Mouse (Mus musculus) midbrain, embryonic 15.5 days (tissue): ENCODE measurements around the gene Fh1. TPM values are rescaled to one million over a fixed set of nuclear protein-coding genes. Genes with fewer than 3 reads are reported as not detected.

Experiments
- ATAC-seq: fragments of 200-750 bp; cut with Nextera tagmentation; replicated peaks from 2 replicates; pipeline ENCODE4 v1.8.0; 2017; ENCODE audit warnings: moderate TSS enrichment
- H3K27ac ChIP-seq: fragments of 300-500 bp; sonication (generic); 2 replicates; pipeline ENCODE4 v1.5.1; 2015; ENCODE audit warnings: mild to moderate bottlenecking, inconsistent platforms
- H3K27me3 ChIP-seq: fragments of 300-500 bp; sonication (generic); replicated peaks from 2 replicates; pipeline ENCODE4 v1.6.1; 2015; ENCODE audit warnings: inconsistent platforms
- H3K36me3 ChIP-seq: fragments of 300-500 bp; sonication (generic); replicated peaks from 2 replicates; pipeline ENCODE4 v1.6.1; 2015; ENCODE audit warnings: inconsistent platforms
- H3K4me1 ChIP-seq: fragments of 300-500 bp; sonication (generic); 2 replicates; pipeline ENCODE4 v1.6.1; 2015; ENCODE audit warnings: inconsistent platforms
- H3K4me2 ChIP-seq: fragments of 300-500 bp; sonication (generic); 2 replicates; pipeline ENCODE4 v1.6.1; 2015; ENCODE audit warnings: inconsistent platforms, mild to moderate bottlenecking, moderate library complexity
- H3K4me3 ChIP-seq: fragments of 300-500 bp; sonication (generic); 2 replicates; pipeline ENCODE4 v1.5.1; 2015; ENCODE audit warnings: mild to moderate bottlenecking, inconsistent platforms
- H3K9ac ChIP-seq: fragments of 300-500 bp; sonication (generic); 2 replicates; pipeline ENCODE4 v1.6.1; 2015; ENCODE audit warnings: mild to moderate bottlenecking, inconsistent platforms
- H3K9me3 ChIP-seq: fragments of 300-500 bp; sonication (generic); 2 replicates; pipeline ENCODE4 v1.6.1; 2016; ENCODE audit warnings: inconsistent platforms
- WGBS: fragments of 180-500 bp; shearing (Covaris S2); methylation state at CpG from one replicate; pipeline ENCODE4 v1.1.7; 2015; ENCODE audit warnings: mixed read lengths; 5-methylcytosine and 5-hydroxymethylcytosine counted together
- polyA plus RNA-seq: library from polyadenylated mRNA; unstranded; fragments of >200 nt; fragmentation: Nextera tagmentation; extraction: Ambion mirVana; gene quantifications from 2 replicates; pipeline ENCODE4 v1.2.1, GENCODE M21; 2015

Gene Fh1
- polyA plus RNA-seq, 1 experiment from 2014 or later = 91.9 TPM

DNA sequence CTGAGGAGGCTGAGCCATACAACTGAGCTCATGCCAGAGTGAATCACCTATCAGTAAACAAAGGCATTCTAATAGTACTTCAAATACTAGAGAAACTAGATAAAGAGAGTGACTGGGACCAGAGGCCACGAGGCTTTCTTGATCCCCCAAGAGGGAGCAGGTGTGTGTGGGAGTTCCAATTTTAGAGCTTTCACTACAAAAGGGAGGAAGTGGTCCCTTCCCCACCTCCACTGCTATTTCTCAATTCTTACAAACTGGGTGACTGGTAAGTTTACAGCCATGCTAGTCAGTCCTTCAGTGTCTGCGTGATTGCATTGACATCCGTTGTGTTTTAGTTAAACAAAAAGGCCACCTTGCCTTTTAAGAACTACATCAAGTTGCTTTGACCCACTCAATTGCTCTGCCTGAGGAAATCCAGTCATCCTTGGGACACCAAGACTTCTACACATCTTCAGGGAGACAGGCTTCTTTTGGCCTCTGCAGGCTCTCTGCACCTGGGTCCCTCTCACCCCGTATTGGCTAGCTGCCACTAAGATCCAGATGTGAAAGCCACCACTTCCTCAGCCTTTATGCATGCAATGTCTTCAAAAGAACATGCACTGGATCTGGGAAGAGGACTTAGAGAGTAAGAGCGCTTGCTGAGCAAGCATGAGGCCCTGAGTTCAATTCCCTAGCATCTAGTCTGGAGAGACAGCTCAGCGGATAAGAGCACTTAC, 15.2 kb upstream of the Fh1 start:
- no peaks in the 10 kb centered on the region for H3K4me1 ChIP-seq
- no peaks in the 10 kb centered on the region for H3K27me3 ChIP-seq
- H3K4me2 ChIP-seq = no peak overlapping the region
- 85% methylated on average over 6 of the region's 6 CpGs for WGBS
- no peak overlapping the region for H3K9ac ChIP-seq
- H3K36me3 ChIP-seq = no peaks in the 10 kb centered on the region
- no peak for ATAC-seq
- no peak overlapping the region for H3K4me3 ChIP-seq
- H3K27ac ChIP-seq = no peak overlapping the region
- no peaks in the 10 kb centered on the region for H3K9me3 ChIP-seq

DNA sequence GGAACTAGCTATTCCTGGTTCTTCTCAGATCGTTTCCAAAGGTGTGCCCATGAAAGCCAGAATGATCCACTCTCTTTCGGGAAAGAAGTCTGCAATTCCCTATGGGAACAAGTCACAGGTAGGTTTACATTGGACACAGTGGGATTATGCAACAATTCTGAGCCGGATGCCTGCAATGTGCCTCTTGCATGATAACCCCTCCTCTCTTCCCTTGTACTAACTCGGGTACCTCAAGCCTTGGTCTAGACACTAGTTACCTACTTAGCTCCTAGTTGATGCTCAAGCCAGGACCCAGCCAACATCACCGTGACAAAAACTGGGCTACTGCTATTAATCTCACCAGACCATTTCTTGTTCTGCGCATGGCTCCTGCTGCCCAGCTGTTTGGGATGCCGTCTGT, 13.6 kb upstream of the Fh1 start:
- Histone ChIP-seq H3K27me3 (no peaks in the 10 kb centered on the region), H3K9ac (no peak overlapping the region), H3K36me3 (no peaks in the 10 kb centered on the region), H3K9me3 (no peaks in the 10 kb centered on the region), H3K4me2 (no peak overlapping the region), H3K4me1 (no peaks in the 10 kb centered on the region), H3K4me3 (no peak overlapping the region), H3K27ac (no peak overlapping the region)
- no peak for ATAC-seq
- WGBS = 86% methylated on average over 7 of the region's 7 CpGs

DNA sequence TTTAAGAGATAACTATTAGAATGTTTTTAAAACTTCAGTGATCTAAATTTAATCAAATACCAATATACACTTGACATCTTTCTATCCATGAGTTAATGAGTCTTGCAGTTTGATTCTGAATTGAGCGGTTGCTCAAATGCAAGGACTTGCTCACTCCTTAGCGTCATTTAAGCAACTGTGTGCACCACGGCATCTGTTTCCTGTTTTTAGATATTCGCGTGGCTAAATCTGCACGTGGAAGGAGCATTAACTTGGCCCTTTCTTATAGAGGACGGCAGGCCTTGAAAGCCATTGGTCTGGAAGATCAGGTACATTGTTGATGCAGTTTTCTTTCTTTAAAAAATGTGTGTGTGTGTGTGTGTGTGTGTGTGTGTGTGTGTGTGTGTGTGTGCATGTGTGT, 12.2 kb upstream of the Fh1 start:
- WGBS = 79% methylated on average over 7 of the region's 7 CpGs
- Histone ChIP-seq H3K9me3 (no peaks in the 10 kb centered on the region), H3K27me3 (no peaks in the 10 kb centered on the region), H3K4me2 (no peak overlapping the region), H3K36me3 (no peaks in the 10 kb centered on the region), H3K9ac (no peak overlapping the region), H3K4me1 (no peaks in the 10 kb centered on the region), H3K27ac (no peak overlapping the region), H3K4me3 (no peak overlapping the region)
- no peak for ATAC-seq

DNA sequence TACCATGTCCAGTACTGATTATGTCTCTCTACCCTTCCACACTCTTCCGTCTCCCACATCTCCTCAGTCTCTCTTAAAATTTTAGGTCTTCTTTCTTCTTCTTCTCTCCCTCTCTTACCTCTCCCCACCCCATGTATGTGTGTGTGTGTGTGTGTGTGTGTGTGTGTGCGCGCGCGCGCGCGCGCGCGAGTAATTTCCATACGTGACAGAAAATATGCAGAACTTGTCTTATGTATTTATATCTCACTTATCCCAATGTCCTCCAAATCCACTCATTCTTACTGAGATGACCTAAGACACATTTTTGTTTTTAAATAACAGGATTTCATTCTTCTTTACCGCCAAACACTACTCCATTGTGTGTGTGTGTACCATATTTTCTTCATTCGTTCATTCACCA, 7.0 kb upstream of the Fh1 start:
- no peak overlapping the region for H3K4me3 ChIP-seq
- H3K36me3 ChIP-seq = no peaks in the 10 kb centered on the region
- ATAC-seq = no peak
- H3K27ac ChIP-seq = no peak overlapping the region
- H3K4me1 ChIP-seq = no peaks in the 10 kb centered on the region
- no peak overlapping the region for H3K9ac ChIP-seq
- no peaks in the 10 kb centered on the region for H3K27me3 ChIP-seq
- H3K4me2 ChIP-seq = no peak overlapping the region
- WGBS = 97% methylated on average over 14 of the region's 14 CpGs
- H3K9me3 ChIP-seq = no peaks in the 10 kb centered on the region

- H3K4me3 ChIP-seq = no peak overlapping the region
- no peaks in the 10 kb centered on the region for H3K27me3 ChIP-seq
- no peaks in the 10 kb centered on the region for H3K36me3 ChIP-seq
- ATAC-seq = no peak
- WGBS = 79% methylated on average over 10 of the region's 10 CpGs
- no peaks in the 10 kb centered on the region for H3K9me3 ChIP-seq
- H3K9ac ChIP-seq = no peak overlapping the region
- H3K4me2 ChIP-seq = no peak overlapping the region
- no peak overlapping the region for H3K27ac ChIP-seq
- no peaks in the 10 kb centered on the region for H3K4me1 ChIP-seq
Measured at GRCm38 (mm10) chr1:175631721-175632221, 6.3 kb upstream of the Fh1 start.

- H3K4me2 ChIP-seq = no peak overlapping the region
- H3K36me3 ChIP-seq = no peaks in the 10 kb centered on the region
- 88% methylated on average over 3 of the region's 3 CpGs for WGBS
- H3K27ac ChIP-seq = no peak overlapping the region
- H3K4me1 ChIP-seq = no peaks in the 10 kb centered on the region
- no peaks in the 10 kb centered on the region for H3K9me3 ChIP-seq
- no peak overlapping the region for H3K9ac ChIP-seq
- no peak overlapping the region for H3K4me3 ChIP-seq
- no peaks in the 10 kb centered on the region for H3K27me3 ChIP-seq
- no peak for ATAC-seq
Measured at GRCm38 (mm10) chr1:175631080-175631479, 5.6 kb upstream of the Fh1 start.

DNA sequence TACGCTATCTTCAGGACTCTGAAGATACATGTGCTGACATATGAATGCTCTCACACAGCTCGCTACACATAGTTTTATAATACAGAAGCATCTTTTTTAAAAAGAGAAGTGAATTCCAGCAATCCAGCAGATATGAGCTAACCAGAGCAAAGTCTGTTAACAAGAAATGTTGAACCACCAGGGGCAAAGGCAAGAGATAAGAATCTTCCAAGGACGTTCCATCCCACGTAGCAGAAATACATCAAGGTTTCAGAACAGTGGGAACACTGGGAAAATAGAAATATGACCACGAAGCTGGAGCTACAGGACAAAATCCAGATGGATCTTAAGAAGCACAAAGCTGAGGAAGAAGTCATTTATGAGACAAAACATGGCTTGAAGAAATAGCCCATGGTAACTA, 4.9 kb upstream of the Fh1 start:
- Histone ChIP-seq H3K4me1 (no peaks in the 10 kb centered on the region), H3K27ac (no peak overlapping the region), H3K27me3 (no peaks in the 10 kb centered on the region), H3K9ac (no peak overlapping the region), H3K4me3 (no peak overlapping the region), H3K9me3 (no peaks in the 10 kb centered on the region), H3K4me2 (no peak overlapping the region), H3K36me3 (no peaks in the 10 kb centered on the region)
- ATAC-seq = no peak
- 88% methylated on average over 5 of the region's 5 CpGs for WGBS

- peaks cover 6% of the 10 kb centered on the region for H3K4me1 ChIP-seq
- H3K27me3 ChIP-seq = no peaks in the 10 kb centered on the region
- no peak overlapping the region for H3K4me3 ChIP-seq
- H3K4me2 ChIP-seq = no peak overlapping the region
- H3K27ac ChIP-seq = no peak overlapping the region
- H3K9ac ChIP-seq = no peak overlapping the region
- no peaks in the 10 kb centered on the region for H3K9me3 ChIP-seq
- no peak for ATAC-seq
- WGBS = 92% methylated on average over 6 of the region's 6 CpGs
- no peaks in the 10 kb centered on the region for H3K36me3 ChIP-seq
Measured at GRCm38 (mm10) chr1:175629248-175629647, 3.8 kb upstream of the Fh1 start.

DNA sequence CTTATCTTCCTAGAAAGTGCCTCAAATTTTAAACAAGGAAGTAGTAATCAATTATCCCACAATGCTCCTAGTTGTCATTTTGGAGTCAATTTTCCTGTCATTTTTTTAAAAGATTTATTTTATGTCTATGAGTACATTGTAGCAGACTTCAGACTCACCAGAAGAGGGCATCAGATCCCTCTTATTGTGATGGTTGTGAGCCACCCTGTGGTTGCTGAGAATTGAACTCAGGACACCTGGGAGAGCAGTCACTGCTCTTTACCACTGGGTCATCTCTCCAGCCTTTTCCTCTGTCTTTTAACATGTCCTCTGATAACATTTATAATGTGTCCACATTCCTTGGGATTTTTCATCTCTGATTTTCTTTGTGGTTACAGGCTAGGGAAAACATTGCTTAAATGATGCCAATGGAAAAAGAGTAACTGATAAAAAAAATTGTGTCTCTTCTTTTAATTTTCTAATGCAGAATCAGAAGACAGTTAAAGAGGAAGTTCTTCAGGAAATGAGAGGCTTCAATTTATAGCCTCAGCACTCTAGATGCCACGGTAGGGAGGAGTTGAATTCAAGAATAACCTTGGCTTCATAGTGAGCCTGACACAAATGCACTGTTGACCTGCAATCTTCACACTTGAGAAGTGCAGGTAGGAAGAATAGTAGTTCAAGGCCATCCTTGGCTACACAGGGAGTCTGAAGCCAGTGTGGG, 706 bp upstream of the Fh1 start:
- peak overlapping the region; percentile 74 for H3K4me2 ChIP-seq
- no peaks in the 10 kb centered on the region for H3K27me3 ChIP-seq
- 88% methylated on average over 1 of the region's 1 CpGs for WGBS
- peak overlapping the region; percentile 37 for H3K9ac ChIP-seq
- H3K4me3 ChIP-seq = peak overlapping the region; percentile 93
- H3K9me3 ChIP-seq = no peaks in the 10 kb centered on the region
- H3K27ac ChIP-seq = peak overlapping the region; percentile 74
- peaks cover 20% of the 10 kb centered on the region for H3K4me1 ChIP-seq
- no peaks in the 10 kb centered on the region for H3K36me3 ChIP-seq
- ATAC-seq = peak; percentile 73

DNA sequence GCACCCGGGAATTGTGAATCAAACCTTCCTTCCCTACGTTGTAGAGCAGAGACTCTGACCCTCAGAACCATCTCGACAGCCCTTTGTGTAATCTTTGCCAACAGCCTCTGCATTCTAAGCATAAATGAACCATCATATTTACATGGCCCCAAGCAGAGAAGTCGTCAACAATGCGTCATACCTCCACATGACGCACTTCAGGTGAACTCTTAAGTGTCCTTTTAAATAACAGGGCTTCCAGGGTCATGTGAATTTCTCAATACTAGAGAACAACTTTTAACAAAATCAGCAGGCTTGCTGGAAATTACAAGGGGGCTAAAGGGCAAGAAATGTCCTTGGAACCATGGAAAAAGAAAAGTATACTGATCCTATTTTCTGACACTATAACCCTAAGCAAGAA, 1.8 kb downstream of the Fh1 start:
- H3K4me1 ChIP-seq = peaks cover 20% of the 10 kb centered on the region
- no peak overlapping the region for H3K27ac ChIP-seq
- no peak for ATAC-seq
- no peak overlapping the region for H3K4me3 ChIP-seq
- H3K27me3 ChIP-seq = no peaks in the 10 kb centered on the region
- H3K4me2 ChIP-seq = no peak overlapping the region
- no peak overlapping the region for H3K9ac ChIP-seq
- H3K9me3 ChIP-seq = no peaks in the 10 kb centered on the region
- H3K36me3 ChIP-seq = no peaks in the 10 kb centered on the region; the same call in 1 of the 2 replicates
- 89% methylated on average over 6 of the region's 6 CpGs for WGBS

- Histone ChIP-seq H3K4me3 (no peak within 1 kb of the TSS), H3K9me3 (no peaks in the 10 kb centered on the region), H3K4me2 (no peak within 1 kb of the TSS), H3K9ac (no peak within 1 kb of the TSS), H3K27ac (no peak within 1 kb of the TSS), H3K36me3 (peaks cover 15% of the 10 kb centered on the region), H3K4me1 (peaks cover 20% of the 10 kb centered on the region), H3K27me3 (no peaks in the 10 kb centered on the region)
- WGBS = 92% methylated on average over 13 of the region's 13 CpGs
- no peak for ATAC-seq
Measured at GRCm38 (mm10) chr1:175619814-175620431, 5.5 kb downstream of the Fh1 start, which contains the start of gene Kmo. Gene Kmo, plus strand, starts transcription at chr1:175620381.

- Histone ChIP-seq H3K9ac (no peak overlapping the region), H3K4me2 (no peak overlapping the region), H3K4me1 (no peaks in the 10 kb centered on the region), H3K27ac (no peak overlapping the region), H3K9me3 (no peaks in the 10 kb centered on the region), H3K4me3 (no peak overlapping the region), H3K27me3 (no peaks in the 10 kb centered on the region), H3K36me3 (peaks cover 38% of the 10 kb centered on the region)
- 93% methylated on average over 9 of the region's 9 CpGs for WGBS
- no peak for ATAC-seq
Measured at GRCm38 (mm10) chr1:175614992-175615391, 10.4 kb downstream of the Fh1 start.
